Mouse (Mus musculus): Measurements from ENCODE around the gene Mrgprb4. TPM values are rescaled to one million over a fixed set of nuclear protein-coding genes. Genes with fewer than 3 reads are reported as not detected.

The Mrgprb4 gene
- not detected for total RNA-seq (2023)

GRCm38 (mm10) chr7:48199188-48199587, at the start of gene Mrgprb4:
Gene Mrgprb4 (minus strand): TSS chr7:48199288.

GRCm38 (mm10) chr7:48168919-48169318, 30.2 kb downstream of the Mrgprb4 start, which contains the start of gene Mrgprb5:
Gene Mrgprb5 (minus strand): TSS chr7:48169019.

Other genes starting within 250 kb of the Mrgprb4 start
- gene Mrgpra4, start 217.2 kb downstream of the Mrgprb4 start, total RNA-seq (2023): not detected
- gene Mrgprx1, start 171.7 kb downstream of the Mrgprb4 start, total RNA-seq (2023): not detected
- not detected for gene Mrgprb5, start 30.3 kb downstream of the Mrgprb4 start, total RNA-seq (2023)
- not detected for gene Mrgprb8, start 189.2 kb upstream of the Mrgprb4 start, total RNA-seq (2023)